Mouse (Mus musculus): ENCODE results near the gene Rpsa.
"Not testable (repeated sequence)": the region's sequence is repeated elsewhere in the genome, so short reads cannot be mapped to it uniquely, and the experiment has no call there.

The Rpsa gene

DNA sequence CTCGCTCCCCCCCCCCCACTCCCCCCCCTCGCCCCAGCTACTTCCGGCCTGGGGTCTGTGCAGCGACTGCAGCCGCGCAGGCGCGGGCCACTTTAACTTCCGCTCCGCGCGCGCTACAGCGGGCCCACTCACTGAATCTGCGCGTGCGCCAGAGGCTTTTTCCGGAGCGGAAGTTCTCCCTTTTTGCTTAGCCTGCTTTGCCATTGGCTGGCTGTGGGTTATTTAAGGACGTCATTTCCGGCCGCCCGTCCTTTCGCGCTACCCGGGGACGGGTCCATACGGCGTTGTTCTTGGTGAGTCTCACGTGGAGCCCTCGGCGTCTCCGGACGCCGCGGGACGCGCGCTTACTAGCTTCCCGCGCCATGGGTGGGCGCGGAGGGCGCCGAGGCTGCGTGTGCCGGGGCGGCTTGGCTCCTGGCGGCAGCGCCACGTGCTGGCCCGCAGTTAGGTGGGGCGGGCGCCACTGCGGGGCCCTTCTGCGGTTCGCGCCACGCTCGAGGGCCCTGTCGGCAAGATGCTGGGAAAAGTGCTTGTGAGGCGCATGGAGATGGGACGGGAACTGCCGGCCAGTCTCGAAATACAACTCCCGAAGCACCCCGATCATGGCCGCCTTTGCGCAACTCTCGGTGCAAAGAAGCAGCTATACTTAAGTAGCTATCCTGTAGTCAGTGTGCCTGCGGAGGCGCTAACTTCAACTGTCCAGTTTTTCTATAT lies at the start of gene Rpsa:
Gene Rpsa, plus strand, starts transcription at position 152 of the 714 bp plus-strand sequence.
- DNase-seq (ENCODE audit: low read depth) = peak; percentile 96

- DNase-seq (ENCODE audit: low read depth) = no peak
Measured at GRCm38 (mm10) chr9:120078241-120078640, 49.2 kb upstream of the Rpsa start.

- DNase-seq (ENCODE audit: low read depth) = no peak
Measured at GRCm38 (mm10) chr9:120079901-120080300, 47.6 kb upstream of the Rpsa start.

- DNase-seq (ENCODE audit: low read depth) = no peak
Measured at GRCm38 (mm10) chr9:120080546-120081108, 46.9 kb upstream of the Rpsa start.

DNA sequence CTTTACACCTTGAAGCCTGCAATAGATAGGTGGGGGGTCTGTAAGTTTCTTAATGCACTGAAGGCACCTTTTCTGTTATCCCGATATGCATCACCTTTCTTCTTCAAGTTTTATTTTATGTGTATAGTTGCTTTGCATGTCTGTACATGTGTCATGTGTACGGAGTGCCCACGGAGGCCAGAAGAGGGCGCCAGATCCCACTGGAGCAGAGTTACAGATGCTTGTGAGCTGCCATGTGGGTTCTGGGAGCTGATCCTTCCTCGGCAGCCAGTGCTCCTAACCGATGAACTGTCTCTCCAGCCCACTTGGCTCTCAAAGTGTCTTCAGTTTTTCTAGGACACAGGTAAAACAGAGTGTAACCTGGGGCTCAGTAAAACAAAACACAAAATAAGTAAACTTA lies 46.2 kb upstream of the Rpsa start:
- DNase-seq (ENCODE audit: low read depth) = no peak

GRCm38 (mm10) chr9:120081967-120082366 lies 45.5 kb upstream of the Rpsa start:
- no peak for DNase-seq (ENCODE audit: low read depth)

GRCm38 (mm10) chr9:120082691-120083090 lies 44.8 kb upstream of the Rpsa start:
- DNase-seq (ENCODE audit: low read depth) = no peak

- no peak for DNase-seq (ENCODE audit: low read depth)
Measured at GRCm38 (mm10) chr9:120083158-120083894, 44.2 kb upstream of the Rpsa start.

- DNase-seq (ENCODE audit: low read depth) = no peak
Measured at GRCm38 (mm10) chr9:120084406-120084805, 43.1 kb upstream of the Rpsa start.

DNA sequence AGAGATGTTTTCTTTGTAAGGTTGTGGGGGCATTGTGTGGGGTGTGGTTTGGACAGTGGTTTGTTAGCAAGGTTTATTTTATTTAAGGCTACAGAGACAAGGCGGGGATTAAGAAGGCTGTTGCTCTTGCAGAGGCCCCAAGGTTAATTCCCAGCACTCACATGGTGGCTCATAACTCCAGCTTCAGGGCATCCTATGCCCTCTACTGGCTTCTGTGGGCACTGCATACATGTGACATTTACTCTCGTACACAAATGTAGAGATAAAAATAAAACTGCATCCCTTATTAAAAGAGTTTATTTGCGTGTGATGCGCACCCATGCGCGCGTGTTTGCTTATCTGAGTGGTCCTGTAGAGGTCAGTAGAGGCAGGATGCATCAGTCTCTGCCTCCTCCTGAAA lies 38.4 kb upstream of the Rpsa start:
- no peak for DNase-seq (ENCODE audit: low read depth)

GRCm38 (mm10) chr9:120091086-120091485 lies 36.4 kb upstream of the Rpsa start:
- no peak for DNase-seq (ENCODE audit: low read depth)

GRCm38 (mm10) chr9:120091696-120092238 lies 35.7 kb upstream of the Rpsa start, which contains the start of gene Ccr8:
Gene Ccr8, plus strand, starts transcription at chr9:120092114.
- DNase-seq (ENCODE audit: low read depth) = no peak

GRCm38 (mm10) chr9:120093701-120094100 lies 33.8 kb upstream of the Rpsa start:
- no peak for DNase-seq (ENCODE audit: low read depth)

DNA sequence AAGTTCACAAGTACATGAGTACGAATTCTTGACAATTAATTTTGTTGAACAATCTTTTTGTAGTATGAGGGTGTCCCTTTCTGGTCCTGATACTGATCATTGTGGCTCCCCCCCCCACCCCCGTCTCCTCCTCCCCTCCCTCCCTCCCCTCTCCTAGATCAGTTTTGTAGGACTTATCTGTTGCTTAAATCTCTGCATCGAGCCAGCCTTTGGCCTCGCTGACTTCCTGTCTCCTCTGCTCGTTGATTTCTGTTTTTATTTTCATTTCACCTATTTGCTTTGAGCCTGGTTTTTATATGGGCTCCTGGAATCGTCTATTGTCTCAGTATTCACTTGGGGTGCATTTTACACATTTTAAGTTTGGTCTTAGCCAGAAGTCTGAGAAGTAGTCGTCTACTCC lies 31.6 kb upstream of the Rpsa start:
- no peak for DNase-seq (ENCODE audit: low read depth)

- DNase-seq (ENCODE audit: low read depth) = no peak
Measured at GRCm38 (mm10) chr9:120098682-120099081, 28.8 kb upstream of the Rpsa start.

DNA sequence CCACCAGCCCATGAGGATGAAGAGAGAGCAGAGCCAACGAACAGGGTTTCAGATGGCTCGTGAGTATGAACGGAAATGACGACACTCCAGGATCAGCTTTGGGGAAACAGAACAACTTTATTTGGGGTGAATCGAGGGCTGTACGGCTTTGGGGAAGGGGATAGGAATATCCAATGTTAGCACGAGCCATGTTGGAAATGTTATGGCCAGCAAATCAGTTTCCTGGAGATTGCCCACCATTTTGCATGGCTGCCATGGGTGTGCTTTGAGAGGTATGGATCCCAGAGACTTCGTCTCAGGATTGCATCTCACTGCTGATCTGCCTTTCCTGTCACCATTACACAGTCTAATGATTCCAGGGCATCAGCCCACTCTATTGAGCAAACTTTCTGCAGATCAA lies 28.2 kb upstream of the Rpsa start:
- no peak for DNase-seq (ENCODE audit: low read depth)

DNA sequence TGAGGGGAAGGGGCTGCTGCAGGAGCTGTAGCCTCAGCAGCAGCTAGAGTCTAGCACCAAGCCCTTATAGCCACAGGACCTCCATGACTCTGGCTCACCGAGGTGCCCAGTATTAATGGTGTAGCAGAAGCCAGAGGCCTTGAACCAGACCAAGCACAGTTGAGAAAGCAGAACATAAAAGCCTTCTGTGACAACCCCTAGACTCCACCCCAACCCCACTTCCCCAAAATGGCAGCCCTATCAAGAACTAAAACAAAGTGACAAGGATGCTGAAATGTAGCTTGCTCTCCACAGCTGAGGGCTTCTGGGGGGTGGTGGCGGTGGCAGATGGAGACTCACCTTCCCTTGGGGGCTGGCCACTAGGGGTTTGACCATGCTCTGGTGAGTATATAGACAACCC lies 26.3 kb upstream of the Rpsa start:
- DNase-seq (ENCODE audit: low read depth) = no peak

GRCm38 (mm10) chr9:120108953-120109352 lies 18.5 kb upstream of the Rpsa start:
- DNase-seq (ENCODE audit: low read depth) = not testable (repeated sequence)

DNA sequence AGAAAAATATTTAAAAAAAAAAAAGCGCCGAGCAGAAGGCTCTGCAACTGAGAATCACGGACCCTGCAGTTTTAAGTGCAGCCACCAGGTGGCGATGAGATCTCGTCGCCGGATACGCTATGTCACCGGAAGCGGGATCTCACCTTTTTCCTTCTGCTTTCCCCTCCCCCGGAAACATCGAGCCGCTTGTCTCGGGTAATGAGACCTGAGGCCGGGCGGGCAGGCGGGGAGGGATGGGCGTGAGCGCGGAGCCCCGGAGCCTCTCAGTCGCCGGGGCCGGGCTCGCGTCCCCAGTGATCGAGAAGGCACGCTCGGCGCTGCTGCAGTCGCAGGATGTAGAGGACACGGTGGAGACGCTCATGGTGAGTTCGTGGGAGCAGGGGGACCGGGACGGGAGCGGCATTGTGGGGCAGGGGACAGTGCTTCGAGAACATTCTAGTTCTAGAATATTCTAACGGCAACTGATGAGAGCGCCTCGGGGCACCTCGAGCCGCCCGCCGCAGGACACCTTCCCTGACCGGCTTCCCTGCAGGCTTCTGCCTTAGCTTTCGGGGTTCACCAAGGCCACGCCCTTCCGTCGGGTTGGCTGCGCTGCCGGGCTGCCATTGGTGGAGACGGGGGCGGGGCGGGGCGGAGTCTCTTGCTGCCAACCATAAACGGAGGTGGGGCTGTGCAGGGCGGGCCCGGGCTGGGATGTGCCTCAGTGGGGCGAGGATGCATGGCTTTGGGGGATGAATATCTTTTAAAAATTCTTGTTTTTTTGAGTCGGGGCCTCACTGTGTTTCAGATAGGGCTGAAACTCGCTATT lies 17.1 kb upstream of the Rpsa start, which contains the start of gene Slc25a38:
Gene Slc25a38, plus strand, starts transcription at position 164 of the 808 bp plus-strand sequence.
- peak; percentile 90 for DNase-seq (ENCODE audit: low read depth)

DNA sequence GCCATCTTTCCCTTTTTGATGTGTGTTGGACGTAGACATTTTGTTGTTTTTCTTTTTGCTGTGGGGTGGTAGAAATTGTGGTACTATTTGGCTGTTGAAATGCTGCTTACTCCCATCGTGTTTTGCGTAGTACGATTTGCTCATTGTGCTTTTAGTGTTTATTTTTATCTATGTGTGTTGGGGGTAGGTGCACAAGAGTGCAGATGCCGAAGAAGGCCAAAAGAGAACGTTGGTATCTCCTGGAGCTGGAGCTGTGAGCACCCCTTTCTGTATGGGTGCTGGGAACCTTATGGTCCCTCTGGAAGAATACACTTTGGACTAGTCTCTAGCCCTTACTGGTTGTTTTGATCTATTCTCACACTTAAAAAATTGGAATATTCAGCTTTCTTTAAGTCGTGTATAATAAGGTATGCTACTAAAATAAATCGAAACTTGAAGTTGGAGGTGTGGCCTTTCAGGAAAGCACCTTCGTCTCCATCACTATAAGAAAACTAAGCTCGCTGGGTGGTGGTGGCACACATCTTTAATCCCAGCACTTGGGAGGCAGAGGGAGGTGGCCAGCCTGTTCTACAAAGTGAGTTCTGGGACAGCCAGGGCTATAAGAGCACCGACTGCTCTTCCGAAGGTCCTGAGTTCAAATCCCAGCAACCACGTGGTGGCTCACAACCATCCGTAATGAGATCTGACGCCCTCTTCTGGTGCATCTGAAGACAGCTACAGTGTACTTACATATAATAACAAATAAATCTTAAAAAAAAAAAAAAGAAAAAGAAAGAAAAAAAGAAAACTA lies 16.1 kb upstream of the Rpsa start:
- DNase-seq (ENCODE audit: low read depth) = no peak

DNA sequence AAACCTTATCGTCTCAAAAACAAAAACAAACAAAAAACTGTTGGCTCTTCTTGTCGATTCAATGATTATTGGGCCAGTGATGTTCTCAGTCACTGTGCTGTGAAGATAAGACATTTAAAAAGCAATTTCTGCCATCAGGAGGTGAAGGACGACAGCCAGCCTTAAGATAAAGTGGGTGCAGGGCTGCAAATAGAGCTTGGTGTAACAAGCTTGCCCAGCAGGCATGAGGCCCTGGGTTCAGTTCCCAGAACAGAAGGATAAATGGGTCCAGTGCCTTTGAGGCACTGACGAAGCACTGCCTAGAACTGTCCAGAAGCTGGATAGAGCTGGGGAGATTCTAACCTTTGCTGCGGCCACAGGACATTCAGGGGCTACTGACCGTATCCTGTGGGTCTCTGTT lies 15.0 kb upstream of the Rpsa start:
- DNase-seq (ENCODE audit: low read depth) = no peak
